Mouse (Mus musculus) ES-E14 (cell line): ENCODE measurements around the gene Atp2a3.

Source experiments
- CHD2 ChIP-seq: IDR thresholded peaks from 2 replicates; pipeline ENCODE4 v1.6.1; 2014; ENCODE audit warnings: mild to moderate bottlenecking, low read depth, low read length, inconsistent platforms
- HCFC1 ChIP-seq: IDR thresholded peaks from 2 replicates; pipeline ENCODE4 v1.6.1; 2012; ENCODE audit warnings: low read length, inconsistent platforms, borderline replicate concordance; ENCODE audit not compliant: insufficient read depth
- MAFK ChIP-seq: IDR thresholded peaks from 2 replicates; pipeline ENCODE4 v1.6.1; 2014; ENCODE audit warnings: mild to moderate bottlenecking, low read depth, low read length, inconsistent platforms; ENCODE audit not compliant: insufficient read depth
- ZNF384 ChIP-seq: IDR thresholded peaks from 2 replicates; pipeline ENCODE4 v1.6.1; 2012; ENCODE audit warnings: low read depth, low read length, inconsistent platforms

DNA sequence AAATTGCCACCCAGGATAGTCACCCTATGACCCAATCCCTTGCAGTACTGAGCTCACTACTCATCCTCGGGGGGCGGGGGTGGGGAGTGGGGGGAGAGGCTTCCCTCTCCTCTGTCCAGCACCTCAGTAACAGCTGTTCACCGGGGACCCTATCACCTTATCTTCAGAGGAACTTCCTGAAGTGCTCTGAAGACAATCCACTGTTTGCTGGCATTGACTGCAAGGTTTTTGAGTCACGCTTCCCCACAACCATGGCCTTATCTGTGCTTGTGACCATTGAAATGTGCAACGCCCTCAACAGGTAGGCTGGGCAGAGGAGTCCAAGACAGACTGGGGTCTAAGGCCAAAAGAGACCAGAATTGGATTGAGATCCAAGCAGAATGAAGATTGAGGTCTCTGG lies 26.8 kb downstream of the Atp2a3 start:
- TF ChIP-seq MAFK, result no peak
- TF ChIP-seq CHD2, result no peak
- no peak for TF ChIP-seq HCFC1
- TF ChIP-seq ZNF384, result no peak
